Mouse (Mus musculus): ENCODE data around the gene Tmem170b.
"Not testable (repeated sequence)": the region's sequence is repeated elsewhere in the genome, so short reads cannot be mapped to it uniquely, and the experiment has no call there.

Tmem170b gene

GRCm38 (mm10) chr13:41670386-41671130 is 64.9 kb downstream of the Tmem170b start:
- DNase-seq = no peak

- DNase-seq = no peak
Measured at GRCm38 (mm10) chr13:41671136-41671705, 65.5 kb downstream of the Tmem170b start.

- not testable (repeated sequence) for DNase-seq
Measured at GRCm38 (mm10) chr13:41672904-41673303, 67.2 kb downstream of the Tmem170b start.

- no peak for DNase-seq
Measured at GRCm38 (mm10) chr13:41673541-41673940, 67.8 kb downstream of the Tmem170b start.

- not testable (repeated sequence) for DNase-seq
Measured at GRCm38 (mm10) chr13:41674608-41675007, 68.9 kb downstream of the Tmem170b start.

GRCm38 (mm10) chr13:41675498-41675897 is 69.8 kb downstream of the Tmem170b start:
- no peak for DNase-seq

- DNase-seq = no peak
Measured at GRCm38 (mm10) chr13:41675966-41676835, 70.5 kb downstream of the Tmem170b start.

- no peak for DNase-seq
Measured at GRCm38 (mm10) chr13:41676836-41677186, 71.1 kb downstream of the Tmem170b start.

DNA sequence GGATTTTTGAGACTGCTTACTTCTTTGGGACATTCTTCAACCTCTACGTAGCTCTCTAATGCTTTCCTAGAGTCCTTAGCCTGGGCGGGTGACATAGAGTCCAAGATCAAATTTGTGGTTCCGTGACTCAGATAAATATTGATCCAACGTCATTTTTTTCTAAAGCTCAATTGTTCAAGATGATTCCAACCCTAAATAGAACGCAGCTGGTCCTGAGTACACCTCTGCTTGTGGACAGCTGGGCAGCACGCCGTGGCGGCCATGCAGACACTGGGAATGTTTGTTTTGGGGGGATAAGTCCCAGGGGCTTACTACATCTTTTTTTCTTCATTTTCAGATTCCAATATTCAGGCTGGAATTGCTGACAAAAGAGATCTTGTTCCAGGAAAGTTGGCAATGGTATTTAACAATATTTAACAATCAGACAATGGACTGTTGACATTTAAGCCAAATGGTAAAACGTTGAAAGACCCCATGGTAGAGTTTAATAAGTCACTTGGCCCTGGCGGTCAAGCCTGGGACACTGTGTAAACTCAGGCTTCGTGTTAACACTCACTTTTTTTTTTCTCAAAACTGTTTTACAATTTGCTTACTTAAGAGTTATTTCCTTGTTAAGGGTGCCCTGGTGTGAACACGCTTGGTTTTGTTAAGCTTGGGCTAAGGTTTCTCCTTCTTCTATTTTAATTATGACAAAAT is 75.3 kb downstream of the Tmem170b start:
- no peak for DNase-seq

DNA sequence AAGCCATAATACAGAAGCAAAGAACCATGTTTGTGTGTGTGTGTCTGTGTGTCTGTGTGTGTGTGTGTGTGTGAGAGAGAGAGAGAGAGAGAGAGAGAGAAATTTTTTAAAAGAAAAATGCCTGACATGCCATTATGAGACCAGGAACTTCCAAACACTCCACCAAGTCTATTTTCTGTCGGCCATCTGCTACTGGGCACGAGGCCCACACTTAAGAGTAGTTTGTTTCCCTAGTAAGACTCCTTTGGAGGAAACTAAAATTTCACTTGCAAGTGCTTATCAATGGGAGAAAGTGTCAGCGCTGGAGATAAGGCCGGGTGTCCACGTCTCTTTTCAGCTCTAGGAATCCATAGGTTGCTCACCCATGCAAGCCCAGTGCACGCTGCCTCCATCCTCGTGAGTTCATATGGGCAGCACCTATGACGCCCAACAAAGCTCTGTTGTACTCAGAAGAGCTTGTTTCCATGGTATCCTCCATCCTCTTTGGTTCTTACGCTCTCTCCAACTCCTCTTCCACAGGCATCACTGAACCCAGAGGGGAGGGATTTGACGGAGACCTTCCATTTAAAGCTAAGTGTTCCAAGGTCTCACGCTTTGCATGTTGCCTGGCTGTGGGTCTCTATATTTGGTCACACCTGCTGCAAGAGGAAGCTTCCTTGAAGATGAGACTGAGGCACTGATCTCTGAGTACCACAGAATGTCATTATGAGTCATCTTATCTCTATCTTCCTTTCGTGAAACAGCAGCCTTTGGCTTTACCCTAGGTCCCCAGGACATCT is 76.8 kb downstream of the Tmem170b start:
- no peak for DNase-seq

- no peak for DNase-seq
Measured at GRCm38 (mm10) chr13:41683356-41684012, 77.8 kb downstream of the Tmem170b start.

DNA sequence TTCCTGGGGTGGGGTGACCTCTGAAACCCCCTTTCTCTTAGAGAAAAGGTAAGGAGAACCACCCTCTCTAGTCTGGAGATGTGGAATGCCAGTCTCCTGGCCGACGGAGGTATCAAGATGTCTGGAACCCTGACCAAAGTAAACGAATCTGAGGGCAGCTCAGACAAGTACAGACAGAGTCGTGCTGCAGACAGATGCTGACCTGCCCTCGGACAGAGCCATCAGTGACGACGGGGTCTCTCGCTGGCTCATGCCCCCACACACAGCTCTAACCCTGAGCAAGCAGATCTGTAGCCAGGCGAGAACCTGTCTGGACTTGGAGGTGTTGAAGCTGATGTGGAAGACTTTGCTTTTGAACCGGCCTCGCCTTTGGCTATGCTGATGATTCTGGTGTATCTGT is 79.8 kb downstream of the Tmem170b start:
- DNase-seq = no peak

GRCm38 (mm10) chr13:41689055-41689454 is 83.3 kb downstream of the Tmem170b start:
- DNase-seq = no peak

DNA sequence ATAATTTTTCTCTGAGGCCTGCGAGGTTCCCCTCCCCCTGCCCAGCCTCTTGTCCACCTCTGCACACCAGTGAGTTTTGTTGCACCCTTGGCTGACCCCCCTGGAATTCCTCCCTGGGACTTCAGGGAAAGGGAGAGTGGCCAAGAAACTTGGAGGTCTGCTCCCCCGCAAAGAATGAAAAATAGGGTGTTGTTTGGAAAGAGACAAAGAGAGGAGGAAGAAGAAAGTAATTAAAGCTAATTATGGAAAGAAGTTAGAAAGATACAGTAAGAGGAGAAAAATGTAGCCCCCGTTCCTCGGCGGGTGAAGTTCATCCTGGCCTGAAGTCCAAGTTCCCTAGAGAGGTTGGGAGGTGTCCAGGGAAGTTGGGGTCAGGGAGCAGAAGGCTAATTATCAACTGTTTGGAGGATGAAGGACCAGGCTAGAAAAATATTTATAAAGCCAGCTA is 83.9 kb downstream of the Tmem170b start:
- no peak for DNase-seq

All from spleen, adult 18-20 months (tissue).